Mouse (Mus musculus) lung, adult 2 months (tissue): ENCODE measurements around the gene Rpap3.

ENCODE experiments used
- CTCF ChIP-seq: fragments of 200-500 bp; IDR thresholded peaks from 2 replicates; pipeline ENCODE4 v1.5.1; 2011; ENCODE audit warnings: mild to moderate bottlenecking, low read length, control low read depth; ENCODE audit not compliant: insufficient read depth
- POLR2A ChIP-seq: fragments of 200-500 bp; IDR thresholded peaks from 2 replicates; pipeline ENCODE4 v1.6.1; 2011; ENCODE audit warnings: low read depth, mild to moderate bottlenecking, control low read depth, low read length, borderline replicate concordance; ENCODE audit errors: extremely low read depth

DNA sequence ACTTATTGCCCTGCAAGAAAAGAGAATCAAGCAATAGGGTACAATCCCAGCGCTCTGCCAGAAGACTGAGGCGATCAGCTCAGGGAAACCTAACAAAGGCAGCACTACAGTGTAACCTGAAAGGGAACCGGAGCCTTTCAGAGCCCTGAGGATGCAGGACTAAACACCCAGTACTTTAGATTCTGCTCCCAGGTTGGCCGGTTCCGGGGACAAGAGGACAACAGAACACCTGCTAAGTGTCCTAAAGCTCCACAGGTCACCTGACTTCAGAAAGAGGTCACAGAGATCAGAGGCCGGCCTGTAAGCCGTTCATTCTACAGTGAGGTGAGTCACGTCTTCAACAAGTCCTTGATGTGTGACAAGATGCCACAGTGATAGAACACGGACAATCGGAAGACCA lies 9.0 kb downstream of the Rpap3 start:
- TF ChIP-seq POLR2A (no peak), CTCF (no peak)
